Mouse (Mus musculus) olfactory bulb, adult 2 months (tissue): ENCODE measurements around the gene Cdc42. TPM values are rescaled to one million over a fixed set of nuclear protein-coding genes. Genes with fewer than 3 reads are reported as not detected.

Experiments used
- H3K27ac ChIP-seq: fragments of 200-500 bp; 2 replicates; pipeline ENCODE4 v1.5.1; 2012; ENCODE audit warnings: low read depth, low read length; ENCODE audit not compliant: insufficient read depth
- H3K4me1 ChIP-seq: fragments of 200-500 bp; 2 replicates; pipeline ENCODE4 v1.6.1; 2012; ENCODE audit warnings: low read length; ENCODE audit not compliant: control insufficient read depth, insufficient read depth
- H3K4me3 ChIP-seq: fragments of 200-500 bp; 2 replicates; pipeline ENCODE4 v1.5.1; 2012; ENCODE audit warnings: mild to moderate bottlenecking, low read depth, low read length, moderate library complexity; ENCODE audit not compliant: insufficient read depth
- CTCF ChIP-seq: fragments of 200-500 bp; IDR thresholded peaks from 2 replicates; pipeline ENCODE4 v1.5.1; 2012; ENCODE audit warnings: low read depth, mild to moderate bottlenecking, low read length, moderate library complexity; ENCODE audit not compliant: insufficient read depth
- POLR2A ChIP-seq: fragments of 200-500 bp; IDR thresholded peaks from 2 replicates; pipeline ENCODE4 v1.6.1; 2012; ENCODE audit warnings: mild to moderate bottlenecking, low read depth, low read length, moderate library complexity; ENCODE audit not compliant: insufficient read depth
- WGBS: fragments of 180-500 bp; shearing (Covaris S2); methylation state at CpG from one replicate; pipeline ENCODE4 v1.1.7; 2018; 5-methylcytosine and 5-hydroxymethylcytosine counted together
- polyA plus RNA-seq: library from polyadenylated mRNA; stranded (reverse); fragments of >200 nt; gene quantifications from 2 replicates; pipeline ENCODE4 v1.2.4, GENCODE M21; 2012; ENCODE audit warnings: low replicate concordance; ENCODE audit not compliant: missing spikeins, insufficient read depth, insufficient read length

The Cdc42 gene
- polyA plus RNA-seq, 1 experiment: not detected

DNA sequence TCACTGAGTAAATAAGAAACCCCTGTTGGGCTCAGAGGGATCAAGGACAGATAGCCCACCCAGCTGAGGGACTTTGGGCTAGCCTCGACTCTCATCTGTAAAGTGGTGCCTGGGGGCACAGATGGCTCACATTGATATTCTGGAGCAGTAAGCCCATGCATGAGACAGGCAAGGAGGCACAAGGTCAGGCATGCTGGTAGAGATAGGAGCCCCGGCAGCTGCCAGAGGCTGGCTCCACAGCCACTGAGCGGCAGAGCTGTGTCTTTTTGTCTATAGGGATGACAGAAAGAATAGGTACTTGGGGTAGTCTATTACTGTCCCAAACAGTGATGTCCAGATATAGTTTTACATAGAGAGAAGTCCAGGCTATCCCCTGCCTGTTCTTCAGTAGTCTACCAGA is 76.2 kb downstream of the Cdc42 start:
- no peak for TF ChIP-seq POLR2A
- TF ChIP-seq CTCF: no peak
- WGBS: 93% methylated on average over 3 of the region's 3 CpGs
- Histone ChIP-seq H3K27ac (no peak overlapping the region), H3K4me1 (peaks cover 24% of the 10 kb centered on the region), H3K4me3 (no peak overlapping the region)

DNA sequence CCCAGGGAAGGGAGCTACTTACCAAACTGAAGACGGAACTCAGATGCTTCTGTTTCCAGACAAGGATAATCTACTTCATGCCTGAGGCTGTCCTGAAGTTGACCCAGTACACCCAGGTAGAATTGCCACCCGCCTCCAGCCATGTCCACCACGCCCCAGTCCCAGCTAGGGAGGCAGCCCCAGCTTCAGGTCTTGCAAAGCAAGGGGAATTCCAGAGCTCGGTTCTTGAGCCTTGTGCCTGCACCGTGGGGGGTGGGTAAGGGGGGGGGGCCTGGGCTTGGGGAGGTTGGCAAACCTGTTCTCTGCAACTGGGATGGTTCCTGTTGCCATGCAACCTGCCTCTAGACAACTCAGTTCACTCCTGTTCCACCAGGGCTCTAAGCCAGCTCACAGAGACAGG is 78.2 kb downstream of the Cdc42 start:
- TF ChIP-seq POLR2A (no peak), CTCF (no peak)
- Histone ChIP-seq H3K27ac (no peak overlapping the region), H3K4me3 (no peak overlapping the region), H3K4me1 (peaks cover 24% of the 10 kb centered on the region)
- 58% methylated on average over 5 of the region's 5 CpGs for WGBS

DNA sequence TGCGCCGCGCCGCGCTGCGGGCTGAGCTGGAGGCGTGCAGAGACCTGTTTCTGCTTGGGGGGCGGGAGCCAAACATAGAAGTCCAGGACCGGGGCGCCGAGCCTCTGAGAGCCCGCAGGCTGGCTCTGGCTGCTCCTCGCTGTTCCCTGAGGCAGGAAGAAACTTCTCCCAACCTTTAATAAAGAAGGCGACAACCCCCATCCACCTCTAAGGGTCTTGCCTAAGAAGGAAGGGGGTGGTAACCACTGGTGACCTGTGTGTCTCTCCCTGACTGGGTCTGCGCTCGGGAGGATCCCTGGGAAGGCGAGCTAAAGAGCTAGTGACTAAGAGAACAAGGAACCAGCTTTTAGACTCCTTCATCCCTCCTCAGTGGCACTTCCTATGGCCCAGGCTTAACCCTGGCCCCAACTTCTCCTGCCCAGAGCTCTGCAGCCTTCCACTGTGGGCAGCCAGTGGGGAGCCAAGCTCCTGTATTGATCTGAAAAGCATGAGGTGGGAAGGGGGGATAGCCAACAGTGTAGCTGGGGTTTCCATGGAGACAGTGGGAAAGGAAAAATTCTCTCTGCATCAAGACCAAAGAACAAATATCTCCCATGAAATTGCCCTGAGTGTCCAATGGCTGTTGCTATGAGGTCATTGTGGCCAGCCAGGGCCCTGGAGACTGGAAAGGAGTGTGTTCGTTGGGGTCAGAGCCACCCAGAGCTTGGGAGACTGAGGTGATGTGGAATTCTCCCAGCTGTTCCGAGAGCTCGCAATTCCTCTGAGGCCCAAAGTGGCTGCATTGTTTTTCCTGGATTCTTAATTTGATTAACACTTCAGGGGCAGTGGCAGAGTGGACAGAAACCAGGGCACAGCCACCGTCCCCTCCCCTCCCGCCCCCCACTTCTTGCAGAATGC is 79.1 kb downstream of the Cdc42 start:
- WGBS: 14% methylated on average over 22 of the region's 22 CpGs

DNA sequence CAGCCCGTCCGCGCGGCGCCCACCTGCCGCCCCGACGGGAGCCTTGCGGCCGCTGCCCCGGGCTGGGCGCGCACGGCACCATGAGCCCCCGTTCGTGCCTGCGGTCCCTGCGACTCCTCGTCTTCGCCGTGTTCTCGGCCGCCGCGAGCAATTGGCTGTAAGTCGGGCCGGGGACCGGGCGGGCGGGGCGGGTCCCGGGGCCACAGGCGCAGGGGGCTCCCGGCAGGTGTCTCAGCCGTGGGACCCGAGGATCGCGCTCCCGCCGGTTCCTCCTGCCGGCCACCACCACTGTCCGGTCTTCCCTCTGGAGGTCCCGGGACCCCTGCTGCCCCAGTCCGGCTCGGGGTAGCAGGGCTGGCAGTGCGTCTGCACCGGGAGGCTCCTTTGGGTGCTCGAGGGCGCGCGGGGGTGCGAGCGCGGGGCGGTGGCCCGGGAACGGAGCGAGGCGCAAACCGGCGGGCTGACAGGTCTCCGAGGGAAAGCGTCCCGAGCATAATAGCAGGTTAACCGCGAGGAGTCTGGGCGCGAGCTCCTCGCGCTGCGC is 79.8 kb downstream of the Cdc42 start:
- Histone ChIP-seq H3K4me1 (peaks cover 19% of the 10 kb centered on the region), H3K27ac (no peak overlapping the region), H3K4me3 (peak overlapping the region; percentile 36)
- TF ChIP-seq POLR2A: no peak
- TF ChIP-seq CTCF: no peak
- WGBS: 2% methylated on average over 70 of the region's 71 CpGs

More for the DNA sequence above, 79.1 kb downstream of the Cdc42 start:
- Histone ChIP-seq H3K4me3 (peak overlapping the region; percentile 36; the same call in 1 of the 2 replicates), H3K4me1 (peaks cover 24% of the 10 kb centered on the region), H3K27ac (no peak overlapping the region)
- no peak for TF ChIP-seq POLR2A
- TF ChIP-seq CTCF: no peak

DNA sequence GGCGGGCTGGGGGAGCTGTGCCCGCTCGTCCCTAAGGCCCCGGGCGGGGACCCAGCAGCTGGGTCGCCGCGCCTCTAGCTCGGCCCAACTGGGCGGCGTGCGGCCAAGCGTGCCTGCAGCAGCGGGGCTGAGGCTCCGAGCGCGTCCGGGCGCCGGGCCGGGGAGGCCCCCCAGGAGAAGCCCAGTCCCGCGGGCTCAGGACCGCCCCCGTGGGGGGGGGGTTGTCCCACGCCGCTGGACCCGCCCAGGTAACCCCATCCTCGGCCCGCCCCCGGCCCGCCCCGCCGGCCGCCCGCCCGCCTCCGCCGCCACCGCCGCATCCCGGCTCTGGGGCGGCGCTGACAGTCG is 80.4 kb downstream of the Cdc42 start, which contains the start of gene Wnt4:
Gene Wnt4, plus strand, starts transcription at position 324 of the 348 bp plus-strand sequence.
- WGBS: 9% methylated on average over 40 of the region's 45 CpGs
- TF ChIP-seq POLR2A (no peak), CTCF (no peak)
- Histone ChIP-seq H3K4me3 (peak within 1 kb of the TSS; percentile 39), H3K27ac (no peak within 1 kb of the TSS), H3K4me1 (peaks cover 14% of the 10 kb centered on the region)

DNA sequence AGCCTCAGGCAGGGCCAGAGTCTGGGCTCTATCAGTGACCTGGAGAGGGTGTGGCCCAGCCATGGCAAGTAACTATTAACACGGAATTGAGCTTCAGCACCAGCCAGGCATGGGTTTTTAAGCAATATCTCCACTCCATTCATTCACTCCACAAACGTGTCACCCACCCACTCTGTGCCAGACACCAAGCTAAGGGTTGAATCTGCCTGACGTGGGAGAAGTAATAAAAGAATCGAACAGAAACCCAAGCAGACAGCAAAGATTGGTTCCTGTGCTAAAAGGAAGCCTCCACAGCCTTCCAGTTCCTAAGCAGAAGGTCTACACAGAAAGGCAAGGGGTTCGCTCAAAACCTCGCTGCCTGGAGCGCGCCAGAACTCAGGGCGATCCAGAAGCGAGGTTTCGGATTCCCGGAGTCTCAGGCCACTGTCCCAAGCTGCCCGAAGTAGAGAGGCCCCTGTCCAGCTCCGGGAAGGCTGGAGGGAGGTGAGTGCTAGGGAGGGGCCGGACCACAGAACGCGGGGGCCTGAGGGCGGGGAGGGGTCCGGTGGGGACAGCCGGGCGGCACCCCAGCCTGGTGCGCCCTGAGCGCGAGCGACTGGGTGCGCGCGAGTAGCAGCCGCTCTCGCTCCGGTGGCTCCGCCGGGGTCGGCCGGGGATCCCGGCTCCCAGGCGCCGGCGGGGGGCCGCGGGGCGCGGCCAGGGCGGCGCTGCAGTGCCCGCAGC is 80.9 kb downstream of the Cdc42 start:
- TF ChIP-seq POLR2A: no peak
- no peak for TF ChIP-seq CTCF
- Histone ChIP-seq H3K4me1 (peaks cover 14% of the 10 kb centered on the region), H3K27ac (no peak overlapping the region), H3K4me3 (peak overlapping the region; percentile 39)
- WGBS: 3% methylated on average over 46 of the region's 46 CpGs

DNA sequence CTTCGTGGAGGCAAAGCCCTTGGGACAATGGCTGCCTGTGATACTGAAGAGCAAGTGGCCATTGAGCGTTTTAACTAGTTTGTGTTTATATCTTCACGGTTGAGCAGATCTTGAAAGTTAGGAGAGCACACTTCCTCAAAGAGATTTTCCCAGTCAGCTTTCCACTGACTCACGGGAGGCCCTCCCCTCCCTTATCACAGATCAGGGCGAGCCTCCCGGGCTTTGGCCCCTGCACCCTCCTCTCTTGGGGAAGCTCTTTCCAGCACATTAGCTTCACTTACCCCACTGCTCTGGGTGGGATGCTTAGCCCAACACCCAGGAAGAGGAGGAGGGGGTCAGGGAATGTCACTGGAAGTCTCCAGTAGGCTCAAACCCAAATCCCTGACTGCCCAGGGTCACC is 83.2 kb downstream of the Cdc42 start:
- TF ChIP-seq POLR2A (no peak), CTCF (no peak)
- H3K4me3 ChIP-seq: no peak overlapping the region
- no peak overlapping the region for H3K27ac ChIP-seq
- 58% methylated on average over 6 of the region's 6 CpGs for WGBS
- peaks cover 14% of the 10 kb centered on the region for H3K4me1 ChIP-seq

DNA sequence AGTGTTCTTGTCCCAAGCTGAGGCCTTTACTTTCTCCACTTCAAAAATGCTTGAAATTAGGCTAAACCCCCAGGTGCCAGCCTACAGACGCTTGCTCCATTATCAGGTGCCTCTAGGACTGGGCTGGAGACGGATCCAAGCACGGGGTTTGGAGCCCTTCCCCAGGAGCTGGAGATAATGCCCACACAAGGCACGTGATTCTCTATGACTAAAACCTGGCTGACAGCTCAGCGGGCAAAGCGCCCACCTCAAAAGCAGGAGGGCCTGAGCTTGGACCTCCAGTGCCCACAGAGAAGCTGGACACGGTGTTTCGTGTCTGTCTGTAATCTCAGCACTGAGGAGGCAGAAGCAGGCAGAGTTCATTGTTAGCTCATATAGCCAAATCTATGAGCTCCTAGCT is 85.7 kb downstream of the Cdc42 start:
- Histone ChIP-seq H3K4me3 (no peak overlapping the region), H3K27ac (no peak overlapping the region), H3K4me1 (peaks cover 4% of the 10 kb centered on the region; the same call in 1 of the 2 replicates)
- TF ChIP-seq POLR2A (no peak), CTCF (no peak)
- 82% methylated on average over 8 of the region's 8 CpGs for WGBS

Other genes with a start within 250 kb of the Cdc42 start
- gene Wnt4, start 80.2 kb downstream of the Cdc42 start, polyA plus RNA-seq: not detected in 2 replicates
- gene Cela3a, start 52.1 kb upstream of the Cdc42 start, polyA plus RNA-seq: not detected in 2 replicates
- gene Cela3b, start 72.8 kb upstream of the Cdc42 start, polyA plus RNA-seq: not detected in 2 replicates
- gene 1700013G24Rik, start 95.6 kb upstream of the Cdc42 start, polyA plus RNA-seq: not detected in 2 replicates
- not detected in 2 replicates for gene Hspg2, start 111.0 kb upstream of the Cdc42 start, polyA plus RNA-seq
- not detected in 2 replicates for gene Ldlrad2, start 216.8 kb upstream of the Cdc42 start, polyA plus RNA-seq
- 198 TPM in 1 of 2 replicates, not detected in the other for gene Usp48, start 236.0 kb upstream of the Cdc42 start, polyA plus RNA-seq